Mouse (Mus musculus) heart, postnatal 0 days (tissue): ENCODE data around the gene Fkbp7.

Source experiments
- CTCF ChIP-seq: IDR thresholded peaks from 2 replicates; pipeline ENCODE4 v1.5.1; 2016; ENCODE audit warnings: antibody characterized with exemption, control low read depth, low read depth
- EP300 ChIP-seq: IDR thresholded peaks from 2 replicates; pipeline ENCODE4 v1.6.1; 2016; ENCODE audit warnings: antibody characterized with exemption, low read depth

- peak; percentile 79 for TF ChIP-seq CTCF
- TF ChIP-seq EP300, result no peak
Observed at GRCm38 (mm10) chr2:76618078-76618477, 54.8 kb downstream of the Fkbp7 start.
